Mouse (Mus musculus) heart, postnatal 25 days (tissue): ENCODE measurements around the gene Gm49711. TPM values are rescaled to one million over a fixed set of nuclear protein-coding genes. Genes with fewer than 3 reads are reported as not detected.
"Not testable (repeated sequence)": the region's sequence is repeated elsewhere in the genome, so short reads cannot be mapped to it uniquely, and the experiment has no call there.

Source experiments
- DNase-seq: peaks from one replicate; pipeline ENCODE4 v3.0.0; 2022; ENCODE audit warnings: low spot score
- intact Hi-C: fragments of 180-260 bp; cut with DNase I; formaldehyde crosslinking; loops from one replicate; pipeline ENCODE4 v1.15.1; 2025
- total RNA-seq, 2 experiments: library from RNA; stranded (reverse); gene quantifications; 2 replicates each; pipeline ENCODE4 v1.2.3; 2021

Gm49711 gene
- total RNA-seq, 2 experiments from 2014 or later: not detected

DNA sequence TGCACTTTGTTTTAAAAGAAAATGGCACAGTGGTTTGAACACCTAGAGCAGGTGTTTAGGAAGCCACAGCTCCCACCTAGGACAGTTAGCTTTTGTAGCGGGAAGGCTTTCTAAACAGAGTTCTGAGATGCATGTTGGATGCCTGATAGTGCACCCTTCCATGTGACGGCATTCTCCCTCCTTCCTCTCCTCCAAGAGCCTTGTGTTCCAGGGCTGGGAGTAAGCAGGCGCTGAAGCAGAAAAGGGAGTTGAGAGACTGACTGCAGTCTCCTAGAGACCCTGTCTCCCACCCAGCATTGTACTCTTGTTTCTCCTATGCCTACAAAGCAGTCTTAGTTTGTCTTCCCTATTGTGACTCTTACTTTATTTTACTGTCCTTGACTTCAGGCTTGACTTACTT is 2.1 kb downstream of the Gm49711 start:
- no peak for DNase-seq
- intact Hi-C loops: no loop called here

- intact Hi-C loops: no loop called here
- no peak for DNase-seq
These were observed 3.5 kb downstream of the Gm49711 start for GRCm38 (mm10) chr16:92061586-92061985.

DNA sequence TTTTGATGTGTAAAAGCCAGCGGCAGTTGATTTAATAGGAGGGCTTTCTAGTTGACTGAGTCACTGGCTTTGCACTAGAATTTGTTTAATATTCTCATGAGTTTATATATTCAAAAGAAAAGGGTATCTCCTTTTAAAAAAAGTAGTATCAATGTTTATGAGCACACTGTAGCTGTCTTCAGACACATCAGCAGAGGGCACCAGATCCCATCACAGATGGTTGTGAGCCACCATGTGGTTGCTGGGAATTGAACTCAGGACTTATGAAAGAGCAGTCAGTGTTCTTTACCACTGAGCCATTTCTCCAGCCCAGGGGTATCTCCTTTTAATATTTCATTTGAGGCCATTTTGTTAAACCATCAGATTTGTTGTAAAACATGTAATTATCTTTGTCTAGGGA is 4.7 kb downstream of the Gm49711 start:
- no peak for DNase-seq
- intact Hi-C loops: no loop called here

DNA sequence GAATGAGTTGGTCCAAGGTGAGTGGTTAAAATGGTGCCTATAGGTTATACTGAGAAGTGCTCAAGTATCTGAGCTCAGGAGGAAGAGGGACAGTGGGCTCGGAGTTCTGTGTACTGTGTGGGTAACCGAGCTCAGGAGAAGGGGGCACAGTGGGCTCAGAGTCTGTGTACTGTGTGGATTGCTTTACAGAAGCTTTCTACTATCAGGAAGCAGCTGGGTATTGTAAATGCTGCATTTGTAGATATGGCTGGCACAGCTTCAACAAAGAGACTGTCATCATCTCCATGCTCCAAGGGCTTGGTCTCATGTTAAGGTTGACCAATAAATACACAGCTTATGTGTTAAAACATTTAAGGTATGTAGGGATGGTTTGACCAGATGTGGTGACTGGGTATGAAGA is 6.7 kb downstream of the Gm49711 start:
- DNase-seq: no peak
- intact Hi-C loops: no loop called here

DNA sequence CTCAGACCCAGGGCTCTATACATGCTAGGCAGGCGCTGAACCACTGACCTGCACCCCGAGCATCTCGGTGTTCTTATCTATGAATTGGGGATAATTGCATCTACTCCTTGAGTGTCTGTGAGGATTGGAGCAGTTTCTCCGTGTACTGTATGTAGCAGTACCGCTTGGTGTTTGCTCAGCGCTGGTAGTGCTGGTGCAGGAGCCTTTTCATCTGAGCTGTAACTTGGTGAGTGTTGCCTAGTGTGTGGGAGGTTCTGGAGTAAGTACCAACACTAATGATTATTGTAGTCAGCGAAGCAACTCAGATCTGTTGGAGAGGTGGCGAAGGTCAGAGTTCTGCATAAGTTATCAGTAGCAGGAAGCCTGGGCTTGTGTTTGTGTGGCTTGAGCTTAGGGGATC is 12.2 kb downstream of the Gm49711 start:
- intact Hi-C loops: no loop called here

GRCm38 (mm10) chr16:92076797-92077196 is 18.7 kb downstream of the Gm49711 start:
- intact Hi-C loops: no loop called here
- DNase-seq: no peak

More for the DNA sequence above, 12.2 kb downstream of the Gm49711 start:
- no peak for DNase-seq

- intact Hi-C loops: no loop called here
- DNase-seq: no peak
These were observed 25.8 kb downstream of the Gm49711 start for GRCm38 (mm10) chr16:92083771-92084453.

GRCm38 (mm10) chr16:92089225-92089624 is 31.1 kb downstream of the Gm49711 start:
- DNase-seq: no peak
- intact Hi-C loops: no loop called here

GRCm38 (mm10) chr16:92091876-92092275 is 33.8 kb downstream of the Gm49711 start:
- no peak for DNase-seq
- intact Hi-C loops: no loop called here

DNA sequence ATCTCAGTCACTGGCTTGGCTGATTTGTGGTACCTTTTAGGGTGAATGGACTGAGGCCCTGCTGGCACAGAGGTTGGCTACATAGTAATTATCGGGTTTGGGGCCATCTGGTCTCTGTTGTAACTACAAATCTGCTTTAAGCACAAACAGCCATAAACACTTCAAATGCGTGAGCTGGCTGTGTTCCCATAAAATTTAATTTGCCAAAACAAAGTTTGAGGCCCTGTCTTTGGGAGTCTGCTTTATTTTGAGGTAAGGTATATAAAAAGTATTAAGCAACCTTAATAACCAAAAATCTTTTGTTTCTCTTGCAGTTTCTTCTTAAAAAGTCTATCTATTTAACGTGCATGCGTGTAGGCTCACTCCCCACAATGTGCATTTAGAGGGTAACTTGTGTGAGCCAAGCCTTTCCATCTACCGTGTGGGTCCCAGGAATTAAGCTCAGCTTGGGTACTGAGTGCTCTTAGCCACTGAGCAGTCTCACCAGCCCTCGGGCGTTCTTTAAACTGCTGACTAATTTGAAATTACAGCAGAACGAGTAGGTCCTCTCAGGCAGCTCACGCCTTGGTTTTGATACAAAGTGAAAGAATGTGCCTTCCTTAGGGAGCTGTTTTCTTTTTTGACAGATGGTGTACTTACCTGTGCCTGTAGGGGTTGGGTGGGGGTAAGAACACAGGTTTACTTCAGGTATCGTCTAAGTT is 40.4 kb downstream of the Gm49711 start:
- no peak for DNase-seq
- intact Hi-C loops: no loop called here

DNA sequence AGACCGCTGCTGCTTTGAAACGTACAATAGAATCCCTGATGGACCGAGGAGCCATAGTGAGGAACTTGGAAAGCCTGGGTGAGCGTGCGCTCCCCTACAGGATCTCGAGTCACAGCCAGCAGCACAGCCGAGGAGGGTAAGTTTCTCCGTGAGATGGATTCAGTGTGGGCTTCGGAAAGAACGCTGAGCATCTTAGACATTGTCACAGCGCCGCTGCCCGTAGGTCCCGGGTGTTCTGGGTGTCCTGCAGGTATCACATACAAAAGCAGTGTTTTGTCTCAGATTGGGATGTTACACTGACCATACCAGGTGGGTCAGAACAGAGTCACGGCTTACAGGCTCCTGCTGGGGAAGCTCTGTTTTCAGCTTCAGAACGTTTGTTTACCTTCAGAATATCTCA is 41.5 kb downstream of the Gm49711 start:
- DNase-seq: no peak
- intact Hi-C loops: no loop called here

- no peak for DNase-seq
- intact Hi-C loops: no loop called here
These were observed 42.0 kb downstream of the Gm49711 start for GRCm38 (mm10) chr16:92100111-92100510.

GRCm38 (mm10) chr16:92102115-92102514 is 44.0 kb downstream of the Gm49711 start:
- no peak for DNase-seq
- intact Hi-C loops: no loop called here

- DNase-seq, intact Hi-C loops: not testable (repeated sequence)
These were observed 44.8 kb downstream of the Gm49711 start for GRCm38 (mm10) chr16:92102931-92103330.

GRCm38 (mm10) chr16:92103572-92104331 is 45.6 kb downstream of the Gm49711 start:
- no peak for DNase-seq

DNA sequence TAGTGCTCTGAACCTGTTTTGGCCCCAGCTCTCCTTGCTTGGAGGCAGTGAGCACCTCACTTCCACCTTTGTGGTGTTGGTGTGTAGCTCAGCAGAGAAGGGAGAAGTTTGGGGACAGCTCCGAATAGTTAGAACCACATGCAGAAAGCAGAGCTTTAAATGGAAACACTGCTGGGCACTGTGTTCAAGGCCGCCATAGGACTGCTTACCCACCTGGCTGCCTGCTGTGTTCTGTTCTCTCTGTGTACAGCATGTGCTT is 46.1 kb downstream of the Gm49711 start:
- no peak for DNase-seq
- intact Hi-C loops: no loop called here

More at GRCm38 (mm10) chr16:92103572-92104331, 45.6 kb downstream of the Gm49711 start:
- intact Hi-C loops: no loop called here

DNA sequence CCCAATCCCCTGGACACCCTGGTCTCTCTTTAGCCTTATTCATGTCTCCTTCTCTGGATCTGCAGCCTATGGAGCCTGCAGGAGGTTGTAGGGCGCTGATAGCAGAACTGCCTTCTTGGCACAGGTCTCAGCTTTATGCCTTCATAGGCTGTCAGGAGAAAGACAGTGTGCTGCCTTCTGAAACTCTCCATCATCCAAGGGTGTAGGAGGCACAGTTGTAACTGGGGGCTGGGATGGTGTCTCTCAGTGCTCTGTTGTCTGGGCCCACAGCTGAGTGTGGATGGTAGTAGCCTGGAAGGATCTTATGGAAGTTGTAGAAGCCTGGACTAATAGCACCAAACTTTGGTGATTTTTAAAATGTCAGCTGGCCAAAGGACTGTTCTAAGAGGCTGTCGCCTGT is 46.8 kb downstream of the Gm49711 start:
- intact Hi-C loops: loop anchor here (5.0 kb wide), 1 partner anchor 48 kb away; the partner anchor contains the start of genes Gm49711, Mrps6 and Slc5a3
- DNase-seq: no peak

- no peak for DNase-seq
- intact Hi-C loops: loop anchor here (5.0 kb wide), 1 partner anchor 48 kb away; the partner anchor contains the start of genes Gm49711, Mrps6 and Slc5a3
These were observed 47.5 kb downstream of the Gm49711 start for GRCm38 (mm10) chr16:92105631-92106030.

- intact Hi-C loops: loop anchor here (5.0 kb wide), 1 partner anchor 50 kb away; the partner anchor contains the start of genes Gm49711, Mrps6 and Slc5a3
- no peak for DNase-seq
These were observed 49.2 kb downstream of the Gm49711 start for GRCm38 (mm10) chr16:92107346-92107745.

GRCm38 (mm10) chr16:92114706-92115241 is 56.7 kb downstream of the Gm49711 start:
- no peak for DNase-seq
- intact Hi-C loops: no loop called here
